Mouse (Mus musculus): ENCODE measurements around the gene Atp9a. TPM values are rescaled to one million over a fixed set of nuclear protein-coding genes. Genes with fewer than 3 reads are reported as not detected.

Atp9a gene
- total and polyA plus RNA-seq, 3 experiments: not detected

- DNase-seq (ENCODE audit: low read depth, low spot score): no peak
- Histone ChIP-seq H3K27me3 (ENCODE audit: control insufficient read depth in 1 of 2, insufficient read depth in 2 of 2, low read length in 2 of 2) (no peaks in the 10 kb centered on the region), H3K27ac (ENCODE audit: control insufficient read depth, low read depth, low read length) (no peak overlapping the region), H3K9me3 (replicated peaks; ENCODE audit: insufficient read depth, low read length) (no peaks in the 10 kb centered on the region), H3K36me3 (ENCODE audit: control insufficient read depth in 1 of 2, insufficient read depth in 2 of 2, low read length in 2 of 2) (no peaks in the 10 kb centered on the region), H3K9ac (ENCODE audit: control insufficient read depth, low read depth, low read length, poor library complexity, severe bottlenecking) (no peak overlapping the region), H3K4me3 (ENCODE audit: control insufficient read depth in 1 of 2, insufficient read depth in 1 of 2, low read depth in 2 of 2, low read length in 2 of 2) (no peak overlapping the region), H3K4me1 (ENCODE audit: control insufficient read depth in 1 of 2, insufficient read depth in 2 of 2, low read length in 2 of 2) (no peaks in the 10 kb centered on the region), H3K79me2 (ENCODE audit: control insufficient read depth, insufficient read depth, low read length, poor library complexity) (no peaks in the 10 kb centered on the region)
- no peak for TF ChIP-seq CHD2 (IDR thresholded peaks at IDR 0.05; ENCODE audit: low read length)
- TF ChIP-seq POLR2AphosphoS5 (IDR thresholded peaks at IDR 0.05; ENCODE audit: borderline replicate concordance, low read depth, low read length): no peak
- no peak for TF ChIP-seq JUND (IDR thresholded peaks at IDR 0.05; ENCODE audit: low read depth, low read length)
- TF ChIP-seq ZMIZ1 (IDR thresholded peaks at IDR 0.05; ENCODE audit: low read depth, low read length): no peak
- no peak for TF ChIP-seq SMC3 (IDR thresholded peaks at IDR 0.05; ENCODE audit: low read depth, low read length)
- TF ChIP-seq EP300 (IDR thresholded peaks at IDR 0.05; ENCODE audit: low read depth in 1 of 2, low read length in 2 of 2): no peak
- no peak for TF ChIP-seq MYC (IDR thresholded peaks at IDR 0.05; ENCODE audit: low read depth, low read length)
- no peak for TF ChIP-seq CTCF (IDR thresholded peaks at IDR 0.05 in 2 of 3, conservative IDR thresholded peaks at IDR 0.05 in 1 of 3; ENCODE audit: control insufficient read depth in 1 of 3, insufficient read depth in 1 of 3, low read depth in 2 of 3, low read length in 3 of 3, poor library complexity in 1 of 3, severe bottlenecking in 1 of 3)
- TF ChIP-seq POLR2A (IDR thresholded peaks at IDR 0.05; ENCODE audit: control insufficient read depth in 1 of 2, insufficient read depth in 1 of 2, low read depth in 1 of 2, low read length in 2 of 2, poor library complexity in 1 of 2): no peak
- TF ChIP-seq BHLHE40 (IDR thresholded peaks at IDR 0.05; ENCODE audit: borderline replicate concordance, low read depth, low read length): no peak
- no peak for TF ChIP-seq RCOR1 (IDR thresholded peaks at IDR 0.05; ENCODE audit: low read depth, low read length)
- TF ChIP-seq USF2 (IDR thresholded peaks at IDR 0.05; ENCODE audit: borderline replicate concordance in 1 of 2, insufficient read depth in 1 of 2, low read depth in 1 of 2, low read length in 2 of 2): no peak
- TF ChIP-seq TCF12 (IDR thresholded peaks at IDR 0.05; ENCODE audit: low read depth, low read length): no peak
- no peak for TF ChIP-seq POLR2AphosphoS2 (IDR thresholded peaks at IDR 0.05; ENCODE audit: low read length)
- no peak for TF ChIP-seq USF1 (IDR thresholded peaks at IDR 0.05; ENCODE audit: low read depth, low read length)
These were observed 155.7 kb downstream of the Atp9a start for GRCm38 (mm10) chr2:168586512-168586911.

GRCm38 (mm10) chr2:168584857-168585256 is 157.4 kb downstream of the Atp9a start:
- Histone ChIP-seq H3K9ac (ENCODE audit: control insufficient read depth, low read depth, low read length, poor library complexity, severe bottlenecking) (no peak overlapping the region), H3K27ac (ENCODE audit: control insufficient read depth, low read depth, low read length) (no peak overlapping the region), H3K79me2 (ENCODE audit: control insufficient read depth, insufficient read depth, low read length, poor library complexity) (no peaks in the 10 kb centered on the region), H3K27me3 (ENCODE audit: control insufficient read depth in 1 of 2, insufficient read depth in 2 of 2, low read length in 2 of 2) (no peaks in the 10 kb centered on the region), H3K4me3 (ENCODE audit: control insufficient read depth in 1 of 2, insufficient read depth in 1 of 2, low read depth in 2 of 2, low read length in 2 of 2) (no peak overlapping the region), H3K4me1 (ENCODE audit: control insufficient read depth in 1 of 2, insufficient read depth in 2 of 2, low read length in 2 of 2) (no peaks in the 10 kb centered on the region), H3K9me3 (replicated peaks; ENCODE audit: insufficient read depth, low read length) (no peaks in the 10 kb centered on the region), H3K36me3 (ENCODE audit: control insufficient read depth in 1 of 2, insufficient read depth in 2 of 2, low read length in 2 of 2) (no peaks in the 10 kb centered on the region)
- no peak for DNase-seq (ENCODE audit: low read depth, low spot score)
- no peak for TF ChIP-seq ETS1 (IDR thresholded peaks at IDR 0.05; ENCODE audit: low read depth, low read length)
- no peak for TF ChIP-seq ZNF384 (IDR thresholded peaks at IDR 0.05; ENCODE audit: low read depth, low read length)
- TF ChIP-seq POLR2A (IDR thresholded peaks at IDR 0.05; ENCODE audit: control insufficient read depth in 1 of 2, insufficient read depth in 1 of 2, low read depth in 1 of 2, low read length in 2 of 2, poor library complexity in 1 of 2): no peak
- no peak for TF ChIP-seq HCFC1 (IDR thresholded peaks at IDR 0.05; ENCODE audit: low read depth, low read length)
- no peak for TF ChIP-seq USF1 (IDR thresholded peaks at IDR 0.05; ENCODE audit: low read depth, low read length)
- TF ChIP-seq ELF1 (IDR thresholded peaks at IDR 0.05; ENCODE audit: low read depth, low read length): no peak
- TF ChIP-seq MAZ (IDR thresholded peaks at IDR 0.05; ENCODE audit: low read depth, low read length): no peak
- TF ChIP-seq BHLHE40 (IDR thresholded peaks at IDR 0.05; ENCODE audit: borderline replicate concordance, low read depth, low read length): no peak

Other genes with a start within 250 kb of the Atp9a start
- not detected in 2 replicates for gene Nfatc2, start 140.8 kb downstream of the Atp9a start, total RNA-seq (2012; rRNA removed)
- gene Nfatc2, start 140.8 kb downstream of the Atp9a start, polyA plus RNA-seq (2012; ENCODE audit: insufficient read depth in 1 of 2, insufficient read length in 2 of 2, low read depth in 1 of 2, low replicate concordance in 2 of 2, missing spikeins in 1 of 2): not detected
- not detected in 2 replicates for gene Sall4, start 25.5 kb upstream of the Atp9a start, total RNA-seq (2012; rRNA removed)
- gene Sall4, start 25.5 kb upstream of the Atp9a start, polyA plus RNA-seq (2012; ENCODE audit: insufficient read depth in 1 of 2, insufficient read length in 2 of 2, low read depth in 1 of 2, low replicate concordance in 2 of 2, missing spikeins in 1 of 2): not detected
- 22.4 and 24.7 TPM in 2 replicates for gene Zfp64, start 213.2 kb upstream of the Atp9a start, total RNA-seq (2012; rRNA removed)
- 10 to 100 TPM in 1 of 2 experiments, not detected in 1; 35.8 TPM for gene Zfp64, start 213.2 kb upstream of the Atp9a start, polyA plus RNA-seq (2012; ENCODE audit: insufficient read depth in 1 of 2, insufficient read length in 2 of 2, low read depth in 1 of 2, low replicate concordance in 2 of 2, missing spikeins in 1 of 2)

All from MEL (cell line).